Mouse (Mus musculus) heart, adult 18-20 months (tissue): Measurements from ENCODE around the gene Krt88. TPM values are rescaled to one million over a fixed set of nuclear protein-coding genes. Genes with fewer than 3 reads are reported as not detected.

ENCODE experiments used
- DNase-seq, 2 experiments: peaks; one replicate each; pipeline ENCODE4 v3.0.0; 2021 to 2022; ENCODE audit warnings: mixed read lengths in 1 of 2
- total RNA-seq, 2 experiments: library from RNA; stranded (reverse); gene quantifications; 2 replicates each; pipeline ENCODE4 v1.2.3; 2021

Gene Krt88
- total RNA-seq, 2 experiments from 2014 or later, result not detected

- DNase-seq, result peak; percentile 5 to 46
Observed at GRCm38 (mm10) chr15:101479007-101479665, 31.6 kb downstream of the Krt88 start.

GRCm38 (mm10) chr15:101479666-101480060 is 32.1 kb downstream of the Krt88 start:
- no peak for DNase-seq

GRCm38 (mm10) chr15:101482056-101482455 is 34.5 kb downstream of the Krt88 start:
- no peak for DNase-seq

- DNase-seq, result no peak
Observed at GRCm38 (mm10) chr15:101483646-101484045, 36.1 kb downstream of the Krt88 start.

- no peak for DNase-seq
Observed at GRCm38 (mm10) chr15:101484939-101485338, 37.4 kb downstream of the Krt88 start.

GRCm38 (mm10) chr15:101485911-101486635 is 38.5 kb downstream of the Krt88 start:
- DNase-seq, result no peak

- no peak for DNase-seq
Observed at GRCm38 (mm10) chr15:101491431-101491830, 43.9 kb downstream of the Krt88 start, which contains the start of gene Krt83. Krt83 (minus strand) TSS chr15:101491512.

GRCm38 (mm10) chr15:101492718-101493117 is 45.2 kb downstream of the Krt88 start:
- no peak for DNase-seq

- no peak for DNase-seq
Observed at GRCm38 (mm10) chr15:101493713-101494112, 46.2 kb downstream of the Krt88 start.

- peak in 1 of 2 experiments; percentile 13 for DNase-seq
Observed at GRCm38 (mm10) chr15:101494203-101494602, 46.7 kb downstream of the Krt88 start.

- no peak for DNase-seq
Observed at GRCm38 (mm10) chr15:101495266-101495665, 47.7 kb downstream of the Krt88 start.

GRCm38 (mm10) chr15:101497181-101497580 is 49.6 kb downstream of the Krt88 start:
- DNase-seq, result peak; percentile 45 to 53

Other genes with a start within 250 kb of the Krt88 start
- gene Grasp, start 223.6 kb upstream of the Krt88 start, total RNA-seq, result 1 to 10 TPM; 8.7 to 9.7 TPM
- 10 to 100 TPM in 1 of 2 experiments, 1 to 10 TPM in 1; 7.7 to 10.5 TPM for gene Nr4a1, start 193.5 kb upstream of the Krt88 start, total RNA-seq
- 10 to 100 TPM; 20.0 to 21.3 TPM for gene Atg101, start 163.5 kb upstream of the Krt88 start, total RNA-seq
- gene 6030408B16Rik, start 154.5 kb upstream of the Krt88 start, total RNA-seq, result 1 to 10 TPM in 1 of 2 experiments, under 1 TPM in 1; 0.69 to 1.1 TPM
- 1 to 10 TPM; 2.0 to 3.2 TPM for gene Krt80, start 77.6 kb upstream of the Krt88 start, total RNA-seq
- gene Krt7, start 36.7 kb upstream of the Krt88 start, total RNA-seq, result 1 to 10 TPM; 1.9 to 4.1 TPM
- gene Krt87, start 8.9 kb upstream of the Krt88 start, total RNA-seq, result not detected
- not detected for gene Krt81, start 16.0 kb downstream of the Krt88 start, total RNA-seq
- not detected for gene Krt86, start 25.7 kb downstream of the Krt88 start, total RNA-seq
- not detected for gene Krt83, start 43.8 kb downstream of the Krt88 start, total RNA-seq
- not detected for gene Gm49425, start 69.5 kb downstream of the Krt88 start, total RNA-seq
- gene Krt84, start 85.1 kb downstream of the Krt88 start, total RNA-seq, result not detected
- not detected for gene Krt82, start 102.9 kb downstream of the Krt88 start, total RNA-seq
- gene Krt90, start 115.2 kb downstream of the Krt88 start, total RNA-seq, result not detected
- not detected for gene Krt75, start 126.2 kb downstream of the Krt88 start, total RNA-seq
- gene Gm5414, start 180.4 kb downstream of the Krt88 start, total RNA-seq, result not detected
- not detected for gene Gm5478, start 199.6 kb downstream of the Krt88 start, total RNA-seq
- not detected for gene Krt6b, start 232.5 kb downstream of the Krt88 start, total RNA-seq
- gene Krt6a, start 246.6 kb downstream of the Krt88 start, total RNA-seq, result not detected